Mouse (Mus musculus) cortical plate, adult 2 months (tissue): ENCODE results near the gene Txndc11.

ENCODE experiments used
- CTCF ChIP-seq: fragments of 200-500 bp; IDR thresholded peaks from 2 replicates; pipeline ENCODE4 v1.5.1; 2011; ENCODE audit warnings: mild to moderate bottlenecking, control low read depth, low read length; ENCODE audit not compliant: insufficient read depth; ENCODE audit errors: extremely low read depth
- POLR2A ChIP-seq: fragments of 200-500 bp; IDR thresholded peaks from 2 replicates; pipeline ENCODE4 v1.6.1; 2011; ENCODE audit warnings: mild to moderate bottlenecking, low read length, control low read depth; ENCODE audit not compliant: insufficient read depth; ENCODE audit errors: extremely low read depth

- TF ChIP-seq CTCF (no peak), POLR2A (no peak)
Observed at GRCm38 (mm10) chr16:11175489-11176207, 41.2 kb upstream of the Txndc11 start.
